Mouse (Mus musculus) CD4-positive, CD25-positive, alpha-beta regulatory T cell, adult 2 months (primary cell): Measurements from ENCODE around the gene Rfx1.

Experiments
- DNase-seq: peaks from one replicate; pipeline ENCODE4 v3.0.0-alpha.2; 2012; ENCODE audit warnings: low read depth, low spot score

The Rfx1 gene

DNA sequence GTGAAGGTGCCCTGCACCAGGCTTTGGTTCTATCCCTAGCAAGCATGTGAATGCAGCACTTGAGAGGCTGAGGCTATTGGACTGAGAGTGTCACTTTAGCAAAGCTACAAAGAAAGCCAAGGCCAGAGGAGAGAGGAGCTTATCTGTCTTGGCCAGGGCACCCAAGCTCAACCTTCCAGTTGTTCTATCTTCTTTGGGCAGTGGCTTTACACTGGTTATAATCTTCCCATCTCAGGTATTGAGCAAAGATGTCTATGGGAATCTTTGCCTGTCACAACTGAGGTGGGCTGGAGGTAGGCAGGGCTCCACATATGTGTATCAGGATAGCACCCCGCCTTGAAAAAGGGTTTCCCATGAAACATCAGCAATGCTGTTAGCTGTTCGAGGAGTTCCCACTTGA is 6.4 kb upstream of the Rfx1 start:
- no peak for DNase-seq

DNA sequence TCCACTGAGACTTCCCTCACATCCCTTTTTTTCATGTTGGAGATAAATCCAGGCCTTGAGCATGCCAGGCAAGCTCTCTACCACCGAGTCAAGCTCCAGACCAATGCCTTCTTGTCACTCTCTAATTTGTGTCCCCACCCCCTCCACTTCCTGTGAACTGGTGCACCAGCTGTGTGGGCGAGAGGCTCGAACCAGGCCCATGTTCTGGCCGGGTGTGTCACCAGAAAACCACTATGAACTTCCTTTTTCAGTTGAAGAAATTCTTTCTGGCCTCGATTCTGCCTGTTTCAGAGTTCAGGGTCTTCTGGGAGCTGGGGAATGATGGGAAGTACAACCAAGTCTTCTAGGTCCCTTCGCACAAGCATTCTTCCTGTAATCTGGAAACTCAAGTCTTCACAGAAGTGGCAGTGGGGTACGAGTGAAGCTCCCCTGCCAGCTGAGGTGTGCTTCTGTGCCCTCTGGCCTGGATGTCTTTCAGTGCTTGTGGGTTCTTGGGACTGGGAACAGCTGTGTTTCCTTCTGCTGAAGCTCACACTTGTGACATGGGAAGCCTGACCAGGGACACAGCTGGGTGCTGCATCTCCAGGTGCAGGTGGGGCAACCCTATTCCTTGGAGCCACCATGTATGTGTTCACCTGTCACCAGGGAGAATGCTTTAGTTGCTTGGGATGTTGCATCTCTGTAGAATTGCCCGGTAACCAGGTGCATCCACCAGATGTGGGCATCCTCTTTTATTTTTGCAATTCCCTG is 2.6 kb upstream of the Rfx1 start:
- peak; percentile 85 for DNase-seq

DNA sequence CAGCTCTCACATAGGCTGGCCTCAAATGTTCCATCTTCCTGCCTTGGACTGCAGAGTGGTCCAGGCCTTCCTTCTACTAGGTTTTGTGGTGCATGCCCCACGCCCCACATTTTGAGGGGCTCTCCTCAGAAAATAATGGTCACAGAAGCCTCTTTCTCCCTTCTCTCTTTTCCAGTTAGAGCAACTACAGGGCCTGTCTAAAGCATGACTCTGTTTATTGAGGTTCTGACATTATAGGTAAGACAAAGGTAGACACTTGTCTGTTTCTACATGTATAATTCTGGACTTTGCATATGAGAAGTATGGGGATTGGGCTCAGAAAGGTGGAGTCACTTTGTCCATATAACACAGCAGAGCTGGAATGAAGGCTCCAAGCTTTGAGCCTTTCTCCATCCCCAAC is 1.6 kb upstream of the Rfx1 start, which contains the start of gene Gm10643:
Gene Gm10643 (minus strand): TSS at position 101 of the 400 bp plus-strand sequence.
- no peak for DNase-seq

DNA sequence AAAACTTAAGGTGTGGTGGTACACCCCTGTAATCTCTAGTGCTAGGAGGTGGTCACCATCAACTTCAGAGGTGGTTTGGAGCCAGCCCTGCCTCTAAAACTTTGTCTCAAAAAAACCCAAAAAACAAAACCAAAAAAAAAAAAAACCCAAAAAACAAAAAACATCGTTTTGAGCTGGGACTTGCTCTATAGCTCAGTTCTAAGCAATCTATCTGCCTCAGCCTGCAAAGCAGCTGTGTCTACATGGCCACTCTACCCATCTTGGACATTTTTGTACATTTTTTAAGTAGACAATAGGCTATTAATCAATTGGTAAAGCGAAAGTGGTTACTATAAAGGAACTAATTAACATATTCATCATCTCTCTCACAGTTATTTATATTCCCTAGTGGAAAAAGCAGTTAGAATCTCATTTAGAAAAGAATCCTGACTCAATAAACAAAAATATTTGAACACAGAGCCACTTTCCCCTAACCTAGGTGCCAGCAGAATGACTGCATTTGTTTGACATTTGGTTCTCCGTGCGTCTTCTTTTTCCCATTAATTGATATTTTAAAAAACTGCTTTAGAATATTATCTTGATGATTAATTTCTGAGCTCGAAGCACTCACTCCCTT is 1.1 kb upstream of the Rfx1 start:
- peak; percentile 34 for DNase-seq

- DNase-seq, result peak; percentile 97
These were observed 476 bp downstream of the Rfx1 start for GRCm38 (mm10) chr8:84067047-84067573.

DNA sequence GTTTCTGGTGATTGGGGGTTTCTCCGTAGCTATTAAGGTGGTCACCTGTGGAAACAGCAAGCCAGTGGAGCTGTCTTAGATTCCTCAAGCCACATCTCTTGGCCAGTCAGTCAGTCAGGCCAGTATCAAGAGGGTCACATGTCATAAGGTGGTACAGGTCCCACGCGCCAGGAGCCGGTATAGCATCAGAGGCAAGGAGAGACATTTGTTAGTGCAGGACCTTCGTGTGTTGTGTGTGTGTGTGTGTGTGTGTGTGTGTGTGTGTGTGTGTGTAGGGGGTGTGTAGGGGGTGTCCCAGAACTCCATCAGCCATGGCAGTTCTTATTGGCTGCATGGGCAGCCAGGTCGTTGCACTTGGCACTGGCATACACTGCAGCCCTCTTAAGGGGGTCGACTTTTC is 1.3 kb downstream of the Rfx1 start:
- peak; percentile 29 for DNase-seq

GRCm38 (mm10) chr8:84068316-84069035 is 1.8 kb downstream of the Rfx1 start:
- DNase-seq, result peak; percentile 41

GRCm38 (mm10) chr8:84069169-84069568 is 2.5 kb downstream of the Rfx1 start:
- DNase-seq, result no peak

GRCm38 (mm10) chr8:84069750-84070149 is 3.1 kb downstream of the Rfx1 start:
- no peak for DNase-seq

DNA sequence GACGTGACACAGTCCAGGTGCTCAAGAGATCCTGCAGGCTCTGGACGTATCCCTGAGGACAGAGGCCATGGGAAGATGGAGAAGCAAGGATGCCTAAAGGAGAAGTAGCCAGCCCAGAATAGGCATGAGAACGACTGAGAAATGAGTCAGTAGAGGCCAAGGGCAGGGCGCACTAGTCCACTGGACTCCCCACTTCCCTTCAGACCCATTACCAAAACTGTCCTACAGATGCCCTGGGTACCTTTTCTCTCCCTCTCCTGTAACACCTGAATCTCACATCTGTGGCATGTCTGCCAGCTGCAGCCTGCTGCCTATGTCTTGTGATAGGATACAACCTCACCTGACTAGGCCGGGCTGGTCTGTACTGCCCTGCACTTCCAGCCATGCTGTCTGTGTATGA is 3.6 kb downstream of the Rfx1 start:
- no peak for DNase-seq

- DNase-seq, result no peak
These were observed 4.0 kb downstream of the Rfx1 start for GRCm38 (mm10) chr8:84070667-84071066.

DNA sequence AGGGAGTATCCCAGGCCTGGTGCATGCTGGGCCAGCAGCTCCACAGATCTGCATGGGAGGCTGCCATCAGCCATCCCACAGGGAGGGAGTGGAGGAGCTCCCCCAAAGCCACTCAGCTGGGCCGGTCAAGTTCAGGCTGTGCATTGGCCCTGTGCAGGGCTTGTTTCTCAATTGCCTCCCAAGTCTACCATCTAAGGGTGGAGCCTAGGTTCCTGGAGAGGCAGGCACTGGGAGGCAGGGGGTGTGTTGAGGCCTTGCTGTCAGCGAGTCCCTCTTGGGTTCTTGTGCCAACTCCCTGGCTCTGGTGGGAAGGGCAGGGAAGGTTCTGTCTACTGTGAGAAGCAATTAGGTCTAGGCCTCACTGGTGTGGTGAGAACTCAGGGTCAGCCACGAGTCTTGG is 5.3 kb downstream of the Rfx1 start:
- DNase-seq, result no peak

- no peak for DNase-seq
These were observed 5.7 kb downstream of the Rfx1 start for GRCm38 (mm10) chr8:84072321-84072720.

GRCm38 (mm10) chr8:84073230-84073976 is 6.8 kb downstream of the Rfx1 start:
- peak; percentile 89 for DNase-seq

GRCm38 (mm10) chr8:84076412-84076811 is 9.8 kb downstream of the Rfx1 start:
- DNase-seq, result no peak

DNA sequence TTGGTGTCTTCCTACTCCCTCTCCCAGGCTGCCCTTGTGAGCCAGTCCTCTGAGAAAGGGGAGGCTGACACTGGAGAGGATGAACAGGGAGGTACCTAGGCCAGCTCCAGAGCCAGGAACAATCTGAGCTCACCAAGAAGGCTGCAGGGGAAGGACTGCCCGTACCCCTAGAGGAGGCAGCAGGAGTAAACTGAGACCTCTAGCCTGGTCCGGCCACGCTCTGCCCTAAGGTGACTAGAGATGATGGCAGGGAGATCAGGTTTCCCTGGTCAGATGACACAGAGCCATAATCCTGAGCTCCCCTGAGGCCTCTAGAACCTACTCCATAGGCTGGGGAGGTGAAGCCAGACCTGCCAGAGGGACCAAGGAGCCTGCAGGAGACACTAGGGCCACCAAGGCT is 10.2 kb downstream of the Rfx1 start:
- DNase-seq, result no peak

DNA sequence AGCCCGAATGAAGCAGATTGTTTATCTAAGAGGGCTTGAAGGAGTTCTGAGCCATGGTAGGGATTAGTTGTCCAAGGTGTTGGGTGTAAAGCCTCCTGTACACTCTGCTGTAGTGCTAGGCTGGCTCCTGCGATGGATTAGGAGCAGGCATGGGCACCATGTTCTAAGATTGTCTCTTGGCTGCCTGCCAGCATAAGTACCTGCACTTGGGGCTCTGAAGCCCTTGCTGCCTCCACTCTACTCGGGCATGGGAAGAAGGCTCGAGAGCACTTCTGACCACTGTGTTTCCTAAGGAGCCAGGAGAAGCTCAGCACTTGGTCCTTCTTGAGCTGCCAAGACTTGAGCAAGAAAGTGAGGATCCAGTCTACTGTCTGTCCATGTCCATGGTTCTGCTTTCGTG is 12.6 kb downstream of the Rfx1 start:
- no peak for DNase-seq

- DNase-seq, result no peak
These were observed 17.2 kb downstream of the Rfx1 start for GRCm38 (mm10) chr8:84083829-84084241.

DNA sequence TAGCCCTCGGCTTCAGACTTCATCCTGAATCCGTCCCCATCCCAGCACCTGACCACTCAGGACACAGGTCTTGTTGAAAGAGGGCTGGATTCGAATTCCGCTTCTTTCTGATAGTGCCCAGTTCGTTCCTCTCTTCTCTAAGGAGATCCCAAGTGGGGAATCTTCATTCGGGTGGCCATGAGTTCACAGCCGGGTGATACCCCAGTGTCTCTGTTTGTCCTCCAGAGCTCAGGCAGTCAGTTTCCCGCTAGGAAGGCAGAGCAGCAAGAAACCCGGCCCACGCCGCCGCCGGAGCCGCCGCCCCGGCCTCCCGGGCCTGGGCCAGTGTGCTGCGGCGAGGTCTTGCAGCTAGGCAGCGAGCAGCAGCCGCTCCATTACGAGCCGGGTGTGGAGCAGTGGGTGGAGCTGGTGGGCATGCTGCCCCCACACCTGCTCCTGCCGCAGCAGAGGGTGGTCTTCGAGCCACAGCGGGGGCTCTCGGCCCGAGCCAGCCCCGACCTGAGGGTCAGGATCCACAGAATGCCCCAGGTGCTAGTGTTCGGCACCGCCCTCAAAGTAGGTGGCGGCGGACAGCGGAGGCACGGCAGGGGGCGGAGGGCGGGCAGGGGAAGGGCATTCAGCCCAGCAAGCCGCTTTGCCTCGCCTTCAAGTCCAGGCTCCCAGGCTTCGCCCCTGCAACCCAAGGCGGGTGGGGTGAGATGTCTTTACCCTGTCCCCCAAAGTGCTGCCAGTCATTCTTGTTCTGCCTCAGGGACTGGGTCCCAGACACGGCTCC is 17.9 kb downstream of the Rfx1 start:
- DNase-seq, result no peak

- no peak for DNase-seq
These were observed 20.5 kb downstream of the Rfx1 start for GRCm38 (mm10) chr8:84087156-84087555.

DNA sequence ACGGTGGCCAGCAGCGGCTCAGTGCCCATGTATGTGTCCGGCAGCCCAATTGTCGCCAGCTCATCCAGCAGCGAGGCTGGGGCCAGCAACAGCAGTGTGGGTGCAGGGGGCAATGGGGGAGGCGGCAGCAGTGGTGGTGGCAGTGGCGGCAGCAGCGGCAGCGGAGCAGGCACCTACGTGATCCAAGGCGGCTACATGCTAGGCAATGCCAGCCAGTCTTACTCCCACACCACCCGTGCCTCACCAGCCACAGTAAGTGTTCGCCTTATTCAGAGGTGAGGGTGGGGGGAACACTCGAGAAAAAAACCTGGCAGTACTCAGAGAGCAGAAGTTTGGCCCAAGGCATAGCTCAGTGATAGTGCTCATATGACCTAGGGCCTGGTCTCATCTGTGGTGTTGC is 21.2 kb downstream of the Rfx1 start:
- DNase-seq, result no peak
